Mouse (Mus musculus) lung, embryonic 15.5 days (tissue): ENCODE results near the gene Gm37240. TPM values are rescaled to one million over a fixed set of nuclear protein-coding genes. Genes with fewer than 3 reads are reported as not detected.
A peak's percentile ranks its signal among the peaks of the same experiment; 100 is the strongest.

ENCODE experiments used
- ATAC-seq: fragments of 200-750 bp; cut with Nextera tagmentation; 2 replicates; pipeline ENCODE4 v1.8.0; 2017; ENCODE audit warnings: moderate number of reproducible peaks, borderline replicate concordance; ENCODE audit not compliant: low FRiP score, low TSS enrichment; ENCODE audit errors: extremely low read depth
- H3K27ac ChIP-seq: fragments of 300-500 bp; sonication (generic); 2 replicates; pipeline ENCODE4 v1.5.1; 2015; ENCODE audit warnings: moderate library complexity, mild to moderate bottlenecking, inconsistent platforms
- H3K27me3 ChIP-seq: fragments of 300-500 bp; sonication (generic); 2 replicates; pipeline ENCODE4 v1.6.1; 2015; ENCODE audit warnings: inconsistent platforms
- H3K36me3 ChIP-seq: fragments of 300-500 bp; sonication (generic); 2 replicates; pipeline ENCODE4 v1.6.1; 2015; ENCODE audit warnings: inconsistent platforms
- H3K4me1 ChIP-seq: fragments of 300-500 bp; sonication (generic); 2 replicates; pipeline ENCODE4 v1.6.1; 2015; ENCODE audit warnings: inconsistent platforms
- H3K4me2 ChIP-seq: fragments of 300-500 bp; sonication (generic); 2 replicates; pipeline ENCODE4 v1.6.1; 2015; ENCODE audit warnings: inconsistent platforms, mild to moderate bottlenecking, moderate library complexity
- H3K4me3 ChIP-seq: fragments of 300-500 bp; sonication (generic); 2 replicates; pipeline ENCODE4 v1.5.1; 2015; ENCODE audit warnings: mild to moderate bottlenecking, inconsistent platforms
- H3K9ac ChIP-seq: fragments of 300-500 bp; sonication (generic); 2 replicates; pipeline ENCODE4 v1.6.1; 2015; ENCODE audit warnings: inconsistent platforms
- H3K9me3 ChIP-seq: fragments of 300-500 bp; sonication (generic); 2 replicates; pipeline ENCODE4 v1.6.1; 2016; ENCODE audit warnings: inconsistent platforms
- WGBS: fragments of 180-500 bp; shearing (Covaris S2); methylation state at CpG from one replicate; pipeline ENCODE4 v1.1.7; 2015; 5-methylcytosine and 5-hydroxymethylcytosine counted together
- polyA plus RNA-seq: library from polyadenylated mRNA; unstranded; fragments of >200 nt; fragmentation: Nextera tagmentation; extraction: Ambion mirVana; gene quantifications from 2 replicates; pipeline ENCODE4 v1.2.1, GENCODE M21; 2015

Gm37240 gene
- polyA plus RNA-seq, 1 experiment from 2014 or later: 8.8 TPM

DNA sequence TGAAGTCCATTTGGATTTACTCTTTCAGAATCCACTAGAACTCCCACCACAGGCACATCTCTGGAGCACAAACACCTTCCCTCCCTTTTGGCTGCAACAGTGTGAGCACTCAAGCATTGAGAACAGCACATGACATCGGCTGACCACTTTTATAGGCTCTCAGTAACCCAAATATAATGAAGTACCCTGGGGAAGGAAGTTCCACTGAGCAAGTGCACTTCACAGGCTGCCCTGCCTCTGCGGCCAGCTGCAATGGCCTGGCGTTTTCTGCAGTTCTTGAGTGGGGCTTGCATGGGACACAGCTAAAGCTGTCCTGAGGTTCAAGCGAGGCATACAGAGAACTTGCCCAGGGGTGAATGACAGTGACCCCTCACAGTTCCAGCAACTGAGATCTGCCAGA, 196.2 kb downstream of the Gm37240 start:
- ATAC-seq: no peak; the same call in 1 of the 2 replicates
- Histone ChIP-seq H3K9me3 (no peaks in the 10 kb centered on the region), H3K9ac (no peak overlapping the region), H3K27me3 (no peaks in the 10 kb centered on the region), H3K4me2 (no peak overlapping the region), H3K4me1 (no peaks in the 10 kb centered on the region), H3K36me3 (no peaks in the 10 kb centered on the region), H3K4me3 (no peak overlapping the region), H3K27ac (no peak overlapping the region)
- WGBS: 56% methylated on average over 4 of the region's 4 CpGs

DNA sequence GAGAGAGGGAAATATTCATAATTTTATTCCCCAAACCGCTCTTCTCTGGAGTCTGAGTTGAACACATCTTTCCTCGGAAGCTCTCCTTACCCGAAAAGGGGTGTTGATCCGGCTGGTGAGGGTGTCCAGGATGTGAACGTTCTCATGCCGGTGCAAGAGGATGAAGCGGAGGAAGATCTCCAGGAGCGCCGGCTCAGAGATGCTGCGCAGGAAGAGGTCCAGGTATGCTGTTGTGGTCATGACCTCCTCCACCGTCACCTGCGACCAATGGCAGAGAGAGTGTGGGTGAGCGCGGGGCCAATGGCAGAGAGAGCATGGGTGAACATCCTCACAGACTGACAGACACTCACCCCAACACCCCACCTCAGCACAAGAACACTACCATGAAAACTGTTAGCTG, 199.0 kb downstream of the Gm37240 start:
- 92% methylated on average over 14 of the region's 14 CpGs for WGBS
- Histone ChIP-seq H3K4me3 (no peak overlapping the region), H3K4me2 (no peak overlapping the region), H3K27ac (no peak overlapping the region), H3K36me3 (no peaks in the 10 kb centered on the region), H3K27me3 (no peaks in the 10 kb centered on the region), H3K4me1 (no peaks in the 10 kb centered on the region), H3K9ac (no peak overlapping the region), H3K9me3 (no peaks in the 10 kb centered on the region)
- ATAC-seq: no peak

DNA sequence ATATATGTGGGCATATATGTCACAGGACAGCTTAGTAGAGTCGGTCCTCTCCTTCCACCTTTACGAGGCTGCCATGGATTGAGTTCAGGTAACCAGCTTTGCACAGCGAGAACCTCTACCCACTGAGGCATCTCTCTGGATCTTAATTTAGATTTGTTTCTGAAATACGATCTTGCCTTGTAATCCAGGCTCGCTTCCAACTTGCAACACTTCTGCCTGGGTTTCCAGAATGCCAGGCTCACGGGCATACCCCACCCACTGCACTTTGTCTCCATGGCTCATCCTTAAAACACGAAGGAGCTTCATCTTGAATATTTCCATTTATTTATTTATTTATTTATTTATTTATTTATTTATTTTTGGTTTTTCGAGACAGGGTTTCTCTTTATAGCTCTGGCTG, 202.0 kb downstream of the Gm37240 start:
- WGBS: 79% methylated on average over 8 of the region's 8 CpGs
- ATAC-seq: no peak
- no peak overlapping the region for H3K4me3 ChIP-seq
- H3K9ac ChIP-seq: no peak overlapping the region
- no peak overlapping the region for H3K4me2 ChIP-seq
- H3K4me1 ChIP-seq: no peaks in the 10 kb centered on the region
- H3K27ac ChIP-seq: no peak overlapping the region
- no peaks in the 10 kb centered on the region for H3K9me3 ChIP-seq
- H3K27me3 ChIP-seq: no peaks in the 10 kb centered on the region
- no peaks in the 10 kb centered on the region for H3K36me3 ChIP-seq

DNA sequence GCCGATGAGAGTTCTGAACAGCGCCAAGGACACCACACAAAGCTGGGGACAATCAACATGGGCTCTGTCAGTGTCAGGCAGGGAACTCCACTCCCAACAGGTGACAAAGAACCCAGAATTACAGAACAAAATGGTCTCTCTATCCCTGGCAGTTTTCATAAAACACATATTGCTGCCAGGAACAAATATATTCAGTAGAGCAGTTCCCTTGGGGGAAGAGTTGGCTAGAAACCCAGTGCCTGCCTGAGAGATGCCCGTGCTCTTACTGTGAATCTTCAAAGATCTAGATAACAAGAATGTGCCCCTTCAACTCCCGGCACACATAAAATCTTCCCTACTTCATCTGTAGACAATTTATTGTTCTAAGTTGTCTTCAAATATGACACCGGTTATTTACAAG, 203.7 kb downstream of the Gm37240 start:
- Histone ChIP-seq H3K36me3 (no peaks in the 10 kb centered on the region), H3K4me2 (no peak overlapping the region), H3K27me3 (no peaks in the 10 kb centered on the region), H3K4me3 (no peak overlapping the region), H3K9me3 (no peaks in the 10 kb centered on the region), H3K27ac (no peak overlapping the region), H3K9ac (no peak overlapping the region), H3K4me1 (no peaks in the 10 kb centered on the region)
- no peak for ATAC-seq
- 84% methylated on average over 5 of the region's 5 CpGs for WGBS

DNA sequence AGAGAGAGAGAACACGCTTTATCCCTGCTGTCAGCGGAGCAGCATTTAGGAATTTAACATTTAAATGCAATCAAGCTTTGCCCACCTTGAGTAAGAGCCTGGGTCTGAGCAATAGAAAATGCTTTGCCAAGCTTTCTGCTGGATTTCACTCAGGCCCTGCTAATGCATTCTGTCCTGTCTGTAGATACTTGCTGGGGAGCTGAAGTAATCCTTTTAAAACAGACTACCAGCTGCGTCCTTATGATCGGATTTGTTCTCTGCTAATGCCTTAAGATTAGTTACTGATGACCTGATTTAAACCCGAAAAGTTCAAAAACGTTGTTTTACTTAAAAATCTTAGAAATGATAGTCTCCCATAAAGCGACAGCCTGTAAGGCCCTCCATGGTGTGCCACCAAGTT, 206.2 kb downstream of the Gm37240 start:
- no peak for ATAC-seq
- no peak overlapping the region for H3K27ac ChIP-seq
- no peaks in the 10 kb centered on the region for H3K27me3 ChIP-seq
- no peak overlapping the region for H3K4me3 ChIP-seq
- no peaks in the 10 kb centered on the region for H3K4me1 ChIP-seq
- WGBS: 81% methylated on average over 7 of the region's 7 CpGs
- no peak overlapping the region for H3K9ac ChIP-seq
- no peaks in the 10 kb centered on the region for H3K9me3 ChIP-seq
- no peaks in the 10 kb centered on the region for H3K36me3 ChIP-seq
- no peak overlapping the region for H3K4me2 ChIP-seq

DNA sequence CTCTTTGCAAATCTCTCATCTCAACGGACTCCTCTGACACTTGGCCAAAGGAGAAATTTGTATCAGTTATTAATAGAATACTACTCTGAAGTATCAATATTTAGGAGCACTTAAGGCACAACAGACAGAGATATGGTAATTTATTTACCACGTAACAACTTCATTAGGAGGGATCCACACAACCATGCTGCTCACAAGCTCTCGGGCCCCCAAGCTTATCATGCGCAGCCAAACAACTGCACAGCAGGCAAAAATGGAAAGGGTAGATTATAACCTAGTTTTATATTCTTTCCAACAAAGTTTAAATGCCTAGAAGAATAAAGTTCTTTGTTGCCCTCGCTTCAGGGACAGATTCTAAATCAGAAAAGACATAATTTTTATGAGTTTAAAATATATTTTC, 207.4 kb downstream of the Gm37240 start:
- H3K4me3 ChIP-seq: no peak overlapping the region
- ATAC-seq: no peak
- no peaks in the 10 kb centered on the region for H3K9me3 ChIP-seq
- H3K36me3 ChIP-seq: no peaks in the 10 kb centered on the region
- H3K4me1 ChIP-seq: no peaks in the 10 kb centered on the region
- H3K9ac ChIP-seq: no peak overlapping the region
- 83% methylated on average over 5 of the region's 5 CpGs for WGBS
- no peaks in the 10 kb centered on the region for H3K27me3 ChIP-seq
- no peak overlapping the region for H3K27ac ChIP-seq
- H3K4me2 ChIP-seq: no peak overlapping the region

DNA sequence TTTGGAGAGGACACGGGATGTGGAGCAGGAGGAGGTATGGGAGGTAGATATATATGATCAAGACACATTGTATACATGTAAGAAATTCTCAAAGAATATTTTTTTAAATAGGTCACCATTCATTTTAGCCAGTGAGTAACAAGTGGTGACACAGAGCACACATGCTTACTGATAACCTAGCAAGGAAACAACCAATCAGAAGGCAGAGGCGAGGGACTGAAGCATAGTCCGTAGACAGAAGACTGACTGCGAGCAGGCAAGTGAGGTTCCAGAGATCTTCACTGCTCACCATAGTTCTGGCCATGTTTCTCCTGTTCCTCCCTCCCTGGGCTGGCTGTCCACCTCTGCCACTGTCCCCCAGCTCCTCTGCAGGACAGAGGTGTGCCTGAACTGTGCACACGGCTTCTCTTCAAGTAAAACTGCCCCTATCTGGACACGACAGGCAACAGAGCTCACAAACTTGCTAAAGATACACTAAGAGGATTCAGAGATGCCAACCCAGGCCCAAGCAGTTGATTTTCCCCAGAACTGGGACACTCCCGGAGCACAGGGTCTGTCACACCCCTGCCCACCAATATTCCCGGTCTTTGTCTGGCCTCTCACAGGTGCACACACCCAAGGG, 207.9 kb downstream of the Gm37240 start:
- Histone ChIP-seq H3K9ac (no peak overlapping the region), H3K4me1 (no peaks in the 10 kb centered on the region), H3K27ac (no peak overlapping the region), H3K27me3 (no peaks in the 10 kb centered on the region), H3K9me3 (no peaks in the 10 kb centered on the region), H3K36me3 (no peaks in the 10 kb centered on the region), H3K4me3 (no peak overlapping the region), H3K4me2 (no peak overlapping the region)
- no peak for ATAC-seq
- 73% methylated on average over 8 of the region's 8 CpGs for WGBS

DNA sequence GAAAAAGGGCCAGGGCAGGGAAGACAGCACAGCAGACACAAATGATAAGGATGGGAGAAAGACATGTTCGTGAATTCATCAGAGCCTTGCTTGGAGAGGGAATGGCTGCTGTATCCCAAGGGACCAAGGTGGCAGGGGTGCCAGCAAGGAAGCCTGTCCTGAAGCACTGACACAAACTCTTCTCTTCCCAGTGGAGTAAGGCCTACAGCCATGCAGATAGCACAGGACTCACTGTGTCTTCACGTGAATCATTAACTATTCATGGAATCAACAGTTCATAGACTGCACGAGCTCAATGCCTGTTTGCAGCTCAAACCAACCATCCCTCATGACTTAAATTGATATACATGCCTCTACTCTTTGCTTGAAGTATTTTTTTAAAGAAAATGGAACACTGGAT, 209.4 kb downstream of the Gm37240 start:
- H3K36me3 ChIP-seq: no peaks in the 10 kb centered on the region
- ATAC-seq: no peak
- H3K9ac ChIP-seq: no peak overlapping the region
- no peak overlapping the region for H3K4me3 ChIP-seq
- no peaks in the 10 kb centered on the region for H3K9me3 ChIP-seq
- WGBS: 67% methylated on average over 3 of the region's 3 CpGs
- no peaks in the 10 kb centered on the region for H3K27me3 ChIP-seq
- H3K27ac ChIP-seq: no peak overlapping the region
- no peak overlapping the region for H3K4me2 ChIP-seq
- H3K4me1 ChIP-seq: no peaks in the 10 kb centered on the region

DNA sequence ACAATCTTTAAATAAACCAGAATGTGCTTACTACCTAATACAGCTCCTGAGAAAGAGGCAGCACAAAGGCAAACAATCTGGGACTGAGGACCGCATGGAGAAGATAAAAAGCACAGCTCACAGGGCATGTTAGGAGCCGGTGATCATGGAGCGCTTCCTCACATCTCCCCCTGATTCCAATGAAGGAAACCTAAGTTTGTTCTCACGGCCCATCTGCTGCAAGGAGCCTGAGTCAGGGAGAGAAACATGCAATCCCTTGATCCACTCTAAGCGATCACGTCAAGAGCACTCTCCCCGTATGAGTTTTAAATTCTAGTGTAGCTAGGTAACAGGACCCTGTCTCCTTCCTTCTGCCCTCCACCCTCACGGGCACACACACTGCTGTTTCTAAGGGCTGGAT, 210.2 kb downstream of the Gm37240 start:
- no peaks in the 10 kb centered on the region for H3K4me1 ChIP-seq
- WGBS: 52% methylated on average over 8 of the region's 8 CpGs
- H3K4me3 ChIP-seq: no peak overlapping the region
- H3K9me3 ChIP-seq: no peaks in the 10 kb centered on the region
- no peak overlapping the region for H3K27ac ChIP-seq
- no peaks in the 10 kb centered on the region for H3K36me3 ChIP-seq
- no peaks in the 10 kb centered on the region for H3K27me3 ChIP-seq
- no peak for ATAC-seq
- no peak overlapping the region for H3K9ac ChIP-seq
- no peak overlapping the region for H3K4me2 ChIP-seq

DNA sequence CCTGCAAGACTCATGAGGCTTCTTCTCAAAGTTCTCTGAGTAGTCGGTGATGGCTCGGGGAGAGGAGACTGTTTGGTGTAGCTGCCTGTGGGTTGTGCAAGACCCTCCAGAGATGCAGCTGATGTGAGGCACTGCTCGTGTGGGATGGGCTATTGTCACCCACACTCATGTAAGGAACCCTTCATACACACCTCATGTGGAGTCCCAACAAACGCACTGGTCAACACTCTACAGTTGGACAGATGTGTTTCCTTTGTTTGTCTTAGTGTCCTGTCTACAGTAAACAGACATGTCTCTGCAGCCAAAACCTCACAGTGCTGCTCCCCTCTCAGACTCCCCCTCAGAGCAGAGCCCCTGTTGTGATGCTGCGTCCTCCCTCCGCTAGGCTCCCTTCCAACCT, 217.5 kb downstream of the Gm37240 start:
- Histone ChIP-seq H3K4me2 (no peak overlapping the region), H3K4me1 (no peaks in the 10 kb centered on the region), H3K27ac (no peak overlapping the region), H3K4me3 (no peak overlapping the region), H3K36me3 (no peaks in the 10 kb centered on the region), H3K9ac (no peak overlapping the region), H3K27me3 (no peaks in the 10 kb centered on the region), H3K9me3 (no peaks in the 10 kb centered on the region)
- 53% methylated on average over 6 of the region's 6 CpGs for WGBS
- ATAC-seq: peak; percentile 47; the same call in 1 of the 2 replicates

DNA sequence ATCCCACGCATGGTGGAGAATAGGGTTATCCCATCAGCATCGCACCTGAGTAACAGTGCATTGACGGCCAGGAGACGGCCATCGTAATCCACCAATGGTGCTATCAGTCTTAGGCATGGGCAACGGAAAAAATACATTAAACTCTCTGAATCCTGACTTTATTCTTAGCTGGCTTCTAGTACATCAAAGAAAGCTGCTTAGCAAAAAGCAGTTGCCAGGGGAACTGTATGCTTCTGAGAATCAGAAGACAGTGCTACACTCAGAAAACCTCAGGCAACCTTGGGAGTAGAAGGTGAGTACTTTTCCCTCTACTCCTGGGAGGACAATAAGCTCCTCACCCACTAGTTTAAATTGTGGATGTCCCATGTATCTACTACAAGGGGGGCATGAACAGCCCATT, 219.6 kb downstream of the Gm37240 start:
- WGBS: 90% methylated on average over 6 of the region's 6 CpGs
- no peak for ATAC-seq
- Histone ChIP-seq H3K4me3 (no peak overlapping the region), H3K4me1 (no peaks in the 10 kb centered on the region), H3K27me3 (no peaks in the 10 kb centered on the region), H3K4me2 (no peak overlapping the region), H3K9me3 (no peaks in the 10 kb centered on the region), H3K9ac (no peak overlapping the region), H3K36me3 (no peaks in the 10 kb centered on the region), H3K27ac (no peak overlapping the region)

DNA sequence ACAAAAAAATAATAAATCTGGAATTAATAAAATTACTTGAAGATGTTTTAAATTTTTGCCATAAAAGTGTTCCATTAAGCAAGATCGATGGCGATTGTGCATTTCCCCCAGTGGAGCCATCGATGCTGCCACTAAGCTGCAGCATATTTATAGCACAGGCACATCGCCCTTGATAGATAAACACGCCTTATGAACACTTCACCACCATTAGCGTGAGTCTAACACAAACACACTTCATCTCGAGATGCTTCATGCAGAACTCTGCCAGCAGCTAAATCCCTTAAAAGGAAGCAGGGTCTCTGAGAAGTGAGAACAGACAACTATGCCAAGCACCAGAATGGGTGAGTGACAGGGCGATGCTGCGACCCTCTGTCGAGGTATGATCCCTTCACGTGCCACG, 220.6 kb downstream of the Gm37240 start:
- Histone ChIP-seq H3K4me2 (no peak overlapping the region), H3K27ac (no peak overlapping the region), H3K4me3 (no peak overlapping the region), H3K9ac (no peak overlapping the region), H3K4me1 (no peaks in the 10 kb centered on the region), H3K9me3 (no peaks in the 10 kb centered on the region), H3K27me3 (no peaks in the 10 kb centered on the region), H3K36me3 (no peaks in the 10 kb centered on the region)
- ATAC-seq: no peak
- 59% methylated on average over 12 of the region's 12 CpGs for WGBS

DNA sequence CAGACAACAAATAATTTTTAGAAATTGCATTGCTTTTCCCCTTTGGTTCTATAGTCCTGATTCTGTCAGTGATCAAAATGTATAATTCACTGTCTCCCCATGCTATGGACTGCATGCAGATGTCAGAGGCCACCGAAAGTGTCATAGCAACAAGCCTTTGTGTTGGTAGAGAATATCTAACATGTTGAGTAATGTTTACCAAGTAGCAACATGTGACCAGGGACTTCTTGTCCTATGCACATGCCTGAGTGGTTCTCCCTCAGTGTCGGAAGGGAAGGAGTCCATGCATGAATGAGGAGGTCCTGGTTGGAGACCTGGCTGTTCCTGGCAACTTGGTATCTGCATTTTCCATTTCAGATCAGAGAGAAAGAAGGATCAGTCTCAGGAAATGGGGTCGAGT, 221.2 kb downstream of the Gm37240 start:
- Histone ChIP-seq H3K27me3 (no peaks in the 10 kb centered on the region), H3K4me1 (no peaks in the 10 kb centered on the region), H3K9ac (no peak overlapping the region), H3K9me3 (no peaks in the 10 kb centered on the region), H3K4me3 (no peak overlapping the region), H3K36me3 (no peaks in the 10 kb centered on the region), H3K27ac (no peak overlapping the region), H3K4me2 (no peak overlapping the region)
- ATAC-seq: no peak
- 60% methylated on average over 3 of the region's 3 CpGs for WGBS
